Mouse (Mus musculus) midbrain, embryonic 16.5 days (tissue): Measurements from ENCODE around the gene Srpx2. TPM values are rescaled to one million over a fixed set of nuclear protein-coding genes. Genes with fewer than 3 reads are reported as not detected.

ENCODE experiments used
- polyA plus RNA-seq: library from polyadenylated mRNA; unstranded; fragments of >200 nt; fragmentation: Nextera tagmentation; extraction: Ambion mirVana; gene quantifications from 2 replicates; pipeline ENCODE4 v1.2.1, GENCODE M21; 2015

Srpx2 gene
- polyA plus RNA-seq, 1 experiment from 2014 or later = 1.7 TPM

Other genes starting within 250 kb of the Srpx2 start
- gene Pcdh19, start 219.4 kb upstream of the Srpx2 start, polyA plus RNA-seq = 26.3 and 29.1 TPM in 2 replicates
- 0.36 TPM in 1 of 2 replicates, not detected in the other for gene Tnmd, start 57.4 kb upstream of the Srpx2 start, polyA plus RNA-seq
- gene Tspan6, start 10.0 kb upstream of the Srpx2 start, polyA plus RNA-seq = 301 and 305 TPM in 2 replicates
- gene Sytl4, start 73.4 kb downstream of the Srpx2 start, polyA plus RNA-seq = 0.78 and 0.99 TPM in 2 replicates
- 71.8 and 72.5 TPM in 2 replicates for gene Cstf2, start 150.8 kb downstream of the Srpx2 start, polyA plus RNA-seq